Mouse (Mus musculus) midbrain, embryonic 10.5 days (tissue): ENCODE results near the gene Fkbp5. TPM values are rescaled to one million over a fixed set of nuclear protein-coding genes. Genes with fewer than 3 reads are reported as not detected.
"Not testable (repeated sequence)": the region's sequence is repeated elsewhere in the genome, so short reads cannot be mapped to it uniquely, and the experiment has no call there.

ENCODE experiments used
- DNase-seq: peaks from one replicate; pipeline ENCODE4 v3.0.0-alpha.2; 2017; ENCODE audit warnings: low spot score
- H3K27ac ChIP-seq: fragments of 300-500 bp; sonication (generic); replicated peaks from 2 replicates; pipeline ENCODE4 v1.5.1; 2016; ENCODE audit warnings: mild to moderate bottlenecking
- H3K27me3 ChIP-seq: fragments of 300-500 bp; sonication (generic); 2 replicates; pipeline ENCODE4 v1.6.1; 2016; ENCODE audit warnings: low read depth, mild to moderate bottlenecking; ENCODE audit not compliant: poor library complexity, severe bottlenecking
- H3K36me3 ChIP-seq: fragments of 300-500 bp; sonication (generic); 2 replicates; pipeline ENCODE4 v1.6.1; 2016; ENCODE audit warnings: mild to moderate bottlenecking, moderate library complexity
- H3K4me1 ChIP-seq: fragments of 300-500 bp; sonication (generic); 2 replicates; pipeline ENCODE4 v1.6.1; 2016
- H3K4me3 ChIP-seq: fragments of 300-500 bp; sonication (generic); 2 replicates; pipeline ENCODE4 v1.5.1; 2016; ENCODE audit warnings: mild to moderate bottlenecking, moderate library complexity
- H3K9me3 ChIP-seq: fragments of 300-500 bp; sonication (generic); replicated peaks from 2 replicates; pipeline ENCODE4 v1.6.1; 2016; ENCODE audit warnings: mild to moderate bottlenecking
- WGBS: fragments of 180-500 bp; shearing (Covaris S2); methylation state at CpG from one replicate; pipeline ENCODE4 v1.1.7; 2016; 5-methylcytosine and 5-hydroxymethylcytosine counted together
- polyA plus RNA-seq: library from polyadenylated mRNA; unstranded; fragments of >200 nt; fragmentation: Nextera tagmentation; extraction: Ambion mirVana; gene quantifications from 2 replicates; pipeline ENCODE4 v1.2.1, GENCODE M21; 2016

The Fkbp5 gene
- 28.9 and 31.9 TPM in 2 replicates for polyA plus RNA-seq

DNA sequence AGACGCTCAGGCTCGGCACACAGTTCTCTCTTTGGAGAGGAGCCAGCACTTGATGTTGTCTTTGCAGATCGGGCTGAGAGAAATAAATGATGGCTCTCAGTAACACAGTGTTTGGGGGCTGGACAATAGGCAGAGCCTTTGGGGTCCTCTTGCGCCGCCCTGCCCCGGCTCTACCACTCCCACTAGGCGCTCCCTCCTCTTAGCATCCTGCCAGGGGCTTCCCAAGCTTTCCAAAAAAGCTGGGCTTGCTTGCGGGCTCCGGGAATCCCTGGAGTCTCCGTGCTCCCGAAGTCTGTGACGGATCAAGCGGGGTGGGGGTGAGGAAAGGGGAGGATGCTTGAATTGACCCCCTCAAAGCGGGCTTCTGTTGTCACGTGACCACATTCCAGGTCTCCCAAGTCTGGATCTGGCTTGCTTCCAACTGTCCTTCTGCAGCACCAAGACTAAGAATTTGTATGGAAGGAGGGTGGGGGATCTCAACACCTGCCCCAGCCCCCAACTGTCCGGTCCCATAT is at the start of gene Fkbp5:
Fkbp5 (minus strand) TSS at position 87 of the 515 bp plus-strand sequence.
- WGBS, result 4% methylated on average over 16 of the region's 16 CpGs
- Histone ChIP-seq H3K4me1 (peaks cover 60% of the 10 kb centered on the region), H3K4me3 (peak within 1 kb of the TSS; percentile 64), H3K27me3 (peaks cover 82% of the 10 kb centered on the region), H3K27ac (peak within 1 kb of the TSS; percentile 84), H3K36me3 (no peaks in the 10 kb centered on the region), H3K9me3 (peaks cover 8% of the 10 kb centered on the region; the same call in 1 of the 2 replicates)
- DNase-seq, result peak; percentile 45

DNA sequence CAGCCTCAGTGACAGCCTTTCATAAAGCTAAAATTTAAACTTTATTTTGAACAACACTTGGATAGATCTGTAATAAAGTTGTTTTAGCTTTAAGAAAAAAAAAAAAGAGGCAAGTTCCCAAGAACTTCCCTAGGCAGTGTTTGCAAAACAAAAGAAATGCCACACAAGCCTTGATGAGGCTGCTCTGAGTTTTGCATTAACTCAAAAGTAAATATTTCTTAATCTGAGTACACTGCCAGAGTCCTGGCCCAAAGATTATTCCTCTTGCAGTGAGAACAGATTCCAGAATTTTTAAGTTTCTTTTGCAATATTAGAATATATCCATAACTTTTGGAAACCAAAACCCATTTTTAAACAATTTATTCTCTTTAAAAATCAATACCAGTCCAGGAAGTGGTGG is 47.9 kb upstream of the Fkbp5 start:
- no peaks in the 10 kb centered on the region for H3K27me3 ChIP-seq
- 0 out of 2 replicates have a peak, but pooled peaks cover 8% of the 10 kb centered on the region for H3K4me1 ChIP-seq
- no peak overlapping the region for H3K27ac ChIP-seq
- no peak for DNase-seq
- no peak overlapping the region for H3K4me3 ChIP-seq
- H3K36me3 ChIP-seq, result no peaks in the 10 kb centered on the region
- no peaks in the 10 kb centered on the region for H3K9me3 ChIP-seq

DNA sequence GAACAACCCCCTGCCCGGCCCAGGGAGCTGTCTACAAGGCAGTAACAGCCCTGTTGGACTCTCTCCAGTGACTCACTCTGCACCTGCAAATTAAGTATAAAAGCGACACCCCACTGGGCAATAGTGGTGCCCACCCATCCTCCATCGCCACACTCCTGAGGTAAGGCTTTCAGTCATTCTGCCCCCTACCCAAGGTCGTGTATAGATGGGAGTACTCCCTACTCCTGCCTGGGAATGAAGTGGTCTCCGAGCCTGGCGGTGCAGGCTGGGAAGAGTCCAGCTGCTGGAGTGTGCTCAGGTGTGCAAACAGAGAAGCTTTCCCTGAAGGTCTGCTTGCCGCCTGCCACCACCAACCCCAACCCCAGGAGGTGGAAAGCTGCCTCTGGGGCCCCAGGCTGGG is 44.3 kb upstream of the Fkbp5 start:
- Histone ChIP-seq H3K9me3 (no peaks in the 10 kb centered on the region), H3K27me3 (no peaks in the 10 kb centered on the region), H3K36me3 (no peaks in the 10 kb centered on the region), H3K4me3 (no peak overlapping the region), H3K4me1 (peaks cover 13% of the 10 kb centered on the region), H3K27ac (no peak overlapping the region)
- 67% methylated on average over 7 of the region's 7 CpGs for WGBS
- DNase-seq, result no peak

DNA sequence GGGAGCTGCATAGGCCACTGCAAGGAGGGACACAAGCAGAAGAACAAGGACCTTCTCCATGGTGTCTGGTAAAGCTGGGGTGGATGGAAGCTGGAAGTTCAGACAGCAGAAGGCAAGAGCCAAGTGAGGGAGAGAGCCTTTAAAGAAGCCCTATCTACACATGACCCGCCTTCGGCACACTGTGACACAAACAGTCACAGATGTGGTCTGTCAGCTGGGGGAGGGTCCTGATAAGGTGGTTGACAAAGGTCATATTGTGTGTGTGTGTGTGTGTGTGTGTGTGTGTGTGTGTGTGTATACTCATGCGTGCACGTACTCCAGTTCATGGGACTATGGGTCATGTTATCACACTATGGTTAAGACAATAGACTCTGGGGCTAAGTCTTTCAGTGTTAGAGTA is 43.3 kb upstream of the Fkbp5 start, which contains the start of gene Clps:
Clps (minus strand) TSS at position 169 of the 400 bp plus-strand sequence.
- 90% methylated on average over 4 of the region's 4 CpGs for WGBS
- Histone ChIP-seq H3K36me3 (no peaks in the 10 kb centered on the region), H3K4me3 (no peak within 1 kb of the TSS), H3K27ac (no peak within 1 kb of the TSS), H3K27me3 (no peaks in the 10 kb centered on the region), H3K4me1 (peaks cover 23% of the 10 kb centered on the region), H3K9me3 (no peaks in the 10 kb centered on the region)
- no peak for DNase-seq

DNA sequence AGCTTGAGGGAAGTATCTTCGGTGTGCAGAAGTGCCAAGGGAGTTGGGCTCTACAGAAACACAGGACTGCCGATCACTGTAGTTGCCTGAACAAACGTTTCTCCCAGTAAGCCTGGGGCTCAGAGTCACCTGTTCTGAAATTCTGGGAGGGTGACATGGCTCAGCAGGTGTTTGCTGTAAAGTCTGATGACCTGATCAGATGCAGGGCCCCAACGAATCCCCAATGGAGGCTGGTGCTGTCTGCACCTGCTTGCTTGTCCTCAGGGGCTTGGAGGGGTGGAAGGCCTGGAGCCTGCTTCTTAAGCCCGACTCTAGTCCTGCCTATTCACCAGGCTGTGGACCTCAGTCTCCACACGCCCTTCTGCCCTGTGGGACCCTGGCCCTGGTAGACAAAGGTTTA is 40.4 kb upstream of the Fkbp5 start:
- Histone ChIP-seq H3K9me3 (no peaks in the 10 kb centered on the region), H3K27ac (no peak overlapping the region), H3K4me1 (peaks cover 34% of the 10 kb centered on the region), H3K27me3 (no peaks in the 10 kb centered on the region), H3K36me3 (no peaks in the 10 kb centered on the region), H3K4me3 (no peak overlapping the region)
- no peak for DNase-seq
- WGBS, result 81% methylated on average over 6 of the region's 6 CpGs

DNA sequence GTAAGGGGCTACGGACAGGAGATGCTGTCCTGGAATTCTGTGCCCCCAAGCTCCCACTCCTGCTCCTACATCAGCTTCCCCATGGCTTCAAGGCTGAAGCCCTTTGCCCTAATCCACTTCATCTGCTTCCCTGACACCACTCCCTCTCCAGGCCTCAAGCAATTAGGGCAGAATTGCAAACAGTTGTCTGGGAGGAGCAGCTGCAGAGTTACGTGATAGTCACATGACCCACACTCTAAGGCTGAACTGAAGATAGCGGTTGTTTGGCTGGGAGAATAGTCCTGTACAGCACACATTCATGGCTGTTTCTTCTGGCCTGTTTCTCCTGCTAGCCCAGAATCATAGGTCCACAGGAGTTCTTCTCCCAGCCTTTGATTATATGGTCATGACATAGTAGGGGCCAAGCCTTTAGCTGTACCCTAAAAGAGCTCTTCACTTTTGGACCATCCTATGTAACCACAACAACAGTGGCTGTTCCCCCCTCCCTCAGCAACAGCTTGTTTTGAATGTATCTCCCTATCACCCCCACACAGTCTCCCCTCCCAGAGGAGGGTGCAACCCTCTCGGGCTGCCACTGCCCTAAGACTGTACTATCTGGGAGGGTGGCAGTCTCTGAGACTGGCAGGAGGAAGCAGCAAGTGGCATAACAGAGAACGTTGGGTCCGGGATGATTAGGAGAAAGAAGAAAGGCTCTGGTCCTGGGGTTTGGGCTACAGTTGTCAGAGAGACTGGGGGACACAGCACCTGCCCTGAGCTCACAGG is 39.5 kb upstream of the Fkbp5 start:
- Histone ChIP-seq H3K9me3 (no peaks in the 10 kb centered on the region), H3K27ac (0 out of 2 replicates have a peak overlapping the region, but pooled peaks have one; percentile 38), H3K27me3 (no peaks in the 10 kb centered on the region), H3K4me3 (no peak overlapping the region), H3K36me3 (no peaks in the 10 kb centered on the region), H3K4me1 (peaks cover 35% of the 10 kb centered on the region)
- 68% methylated on average over 6 of the region's 6 CpGs for WGBS
- no peak for DNase-seq

DNA sequence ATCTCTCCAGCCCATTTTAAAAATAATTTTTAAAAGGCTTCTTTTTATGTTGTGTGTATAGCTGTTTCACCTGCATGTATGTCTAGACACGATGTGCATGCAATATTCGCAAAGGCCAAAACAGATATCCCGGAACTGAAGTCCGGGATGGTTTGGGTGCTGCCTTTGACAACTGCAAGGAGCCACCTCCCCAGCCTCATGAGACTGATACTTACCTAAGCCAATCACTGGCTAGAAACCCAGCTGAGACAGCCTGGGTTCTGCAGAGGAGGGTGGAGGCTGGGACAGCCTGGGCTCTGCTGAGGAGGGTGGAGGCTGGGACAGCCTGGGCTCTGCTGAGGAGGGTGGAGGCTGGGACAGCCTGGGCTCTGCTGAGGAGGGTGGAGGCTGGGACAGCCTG is 36.7 kb upstream of the Fkbp5 start:
- H3K27me3 ChIP-seq, H3K36me3 ChIP-seq, H3K9me3 ChIP-seq, DNase-seq, H3K27ac ChIP-seq, H3K4me3 ChIP-seq: not testable (repeated sequence)
- WGBS, result 93% methylated on average over 4 of the region's 4 CpGs
- H3K4me1 ChIP-seq, result peaks cover 31% of the 10 kb centered on the region

DNA sequence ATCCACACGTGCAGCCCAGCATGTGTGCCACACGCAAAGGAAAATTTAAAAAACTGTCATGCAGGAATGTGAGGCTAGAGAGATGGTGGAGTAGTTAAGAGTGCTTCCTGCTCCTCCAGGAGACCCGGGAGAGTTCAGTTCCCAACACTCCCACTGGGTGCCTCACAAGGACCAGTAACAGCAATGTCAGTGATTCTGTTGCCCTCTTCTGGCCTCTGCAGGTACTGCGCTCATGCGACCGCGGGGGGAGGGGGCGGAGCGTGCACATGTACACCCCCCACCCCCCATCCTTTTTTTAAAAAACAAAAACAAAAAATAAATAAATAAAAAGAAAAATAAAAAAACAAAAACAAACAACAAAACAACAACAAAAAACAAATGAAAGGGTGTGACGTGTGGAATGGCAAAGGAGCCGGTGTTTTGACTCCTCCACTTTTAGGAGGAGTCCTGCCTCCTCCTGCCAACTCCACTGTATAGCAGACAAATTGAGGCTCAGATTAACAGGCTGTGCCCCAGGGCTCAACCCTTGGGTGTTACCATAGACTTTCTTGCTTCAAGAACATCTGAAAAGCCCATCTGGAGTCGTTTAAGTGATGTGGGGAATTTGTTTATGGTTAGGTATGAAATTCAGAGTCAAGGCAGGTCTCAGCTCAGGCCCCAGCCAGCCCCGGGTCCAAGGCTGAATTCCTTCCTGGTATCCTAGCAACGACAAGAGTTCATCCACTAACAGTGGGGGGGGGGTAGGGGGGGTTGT is 35.9 kb upstream of the Fkbp5 start:
- WGBS, result 8% methylated on average over 14 of the region's 14 CpGs
- 0 out of 2 replicates have a peak overlapping the region, but pooled peaks have one; percentile 11 for H3K4me3 ChIP-seq
- H3K4me1 ChIP-seq, result peaks cover 31% of the 10 kb centered on the region

DNA sequence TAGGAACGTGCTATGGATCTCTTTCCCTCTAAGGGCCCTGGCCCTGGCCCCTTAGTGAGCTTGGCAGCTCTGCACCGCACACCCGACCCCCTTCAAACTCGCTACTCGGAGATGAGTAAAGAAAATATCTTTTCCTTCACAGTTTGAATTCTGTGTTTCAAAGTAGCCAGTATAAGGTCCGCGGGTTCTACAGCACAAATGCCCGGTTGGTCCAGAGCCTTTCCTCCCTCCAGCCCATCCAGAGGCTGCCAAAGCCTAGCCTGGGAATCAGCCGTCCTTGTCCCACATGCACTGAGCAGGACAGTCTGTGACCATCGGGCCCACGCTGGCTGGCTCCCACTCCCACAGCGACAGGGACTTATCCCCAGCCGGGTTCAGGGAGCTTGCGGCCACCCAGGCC is 31.8 kb upstream of the Fkbp5 start, which contains the start of gene Clpsl2:
Clpsl2 (plus strand) TSS at position 301 of the 400 bp plus-strand sequence.
- Histone ChIP-seq H3K36me3 (no peaks in the 10 kb centered on the region), H3K27ac (no peak within 1 kb of the TSS), H3K9me3 (no peaks in the 10 kb centered on the region), H3K27me3 (no peaks in the 10 kb centered on the region), H3K4me3 (no peak within 1 kb of the TSS), H3K4me1 (peaks cover 15% of the 10 kb centered on the region)
- no peak for DNase-seq
- 81% methylated on average over 14 of the region's 14 CpGs for WGBS

More for the DNA sequence above, 35.9 kb upstream of the Fkbp5 start:
- H3K9me3 ChIP-seq, result no peaks in the 10 kb centered on the region
- H3K36me3 ChIP-seq, result no peaks in the 10 kb centered on the region
- peak; percentile 75 for DNase-seq
- H3K27me3 ChIP-seq, result no peaks in the 10 kb centered on the region
- no peak overlapping the region for H3K27ac ChIP-seq

DNA sequence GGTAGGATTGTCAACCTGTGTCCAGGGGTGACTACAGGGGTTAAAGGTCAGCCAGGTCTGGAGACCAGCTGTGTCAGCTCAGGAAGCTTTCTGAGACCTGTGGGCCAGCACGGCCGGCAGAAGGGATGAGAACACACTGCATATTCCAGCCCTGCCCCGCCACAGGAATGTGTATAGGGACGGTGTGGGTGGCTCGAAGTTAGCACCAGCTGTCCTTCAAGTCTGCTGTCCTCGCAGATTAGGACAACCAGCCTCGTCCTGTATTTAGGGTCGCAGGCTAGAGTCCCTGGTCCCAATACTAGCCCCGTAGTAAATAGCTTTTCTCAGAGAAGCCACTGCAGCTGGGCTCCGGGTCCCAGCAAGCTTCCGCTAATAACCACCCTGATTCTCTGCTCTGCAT is 31.2 kb upstream of the Fkbp5 start:
- DNase-seq, result no peak
- Histone ChIP-seq H3K36me3 (no peaks in the 10 kb centered on the region), H3K27ac (no peak overlapping the region), H3K27me3 (no peaks in the 10 kb centered on the region), H3K9me3 (no peaks in the 10 kb centered on the region), H3K4me3 (no peak overlapping the region), H3K4me1 (peaks cover 12% of the 10 kb centered on the region)
- 71% methylated on average over 11 of the region's 11 CpGs for WGBS

DNA sequence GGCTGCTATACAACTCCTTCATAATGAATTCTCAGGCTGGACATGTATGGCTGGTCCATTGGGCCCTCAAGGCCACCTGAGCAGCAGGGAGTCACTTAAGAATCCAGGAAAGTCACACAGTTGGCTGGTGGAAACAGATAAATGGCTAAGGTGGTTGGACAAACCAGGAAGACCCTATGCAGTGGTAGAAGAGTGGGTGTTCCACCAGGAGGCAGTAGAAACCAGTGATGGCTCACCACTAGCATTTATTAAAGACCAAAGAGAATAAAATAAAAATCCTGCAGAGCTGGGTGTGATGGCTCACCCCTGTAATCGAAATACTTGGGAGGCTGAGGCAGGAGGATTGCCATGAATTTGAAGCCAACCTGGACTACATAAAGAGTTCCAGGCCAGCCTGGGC is 29.6 kb upstream of the Fkbp5 start:
- Histone ChIP-seq H3K27me3 (no peaks in the 10 kb centered on the region), H3K36me3 (no peaks in the 10 kb centered on the region), H3K4me3 (no peak overlapping the region), H3K9me3 (peaks cover 2% of the 10 kb centered on the region), H3K27ac (no peak overlapping the region), H3K4me1 (no peaks in the 10 kb centered on the region)
- DNase-seq, result no peak
- WGBS, result 95% methylated on average over 1 of the region's 1 CpGs

DNA sequence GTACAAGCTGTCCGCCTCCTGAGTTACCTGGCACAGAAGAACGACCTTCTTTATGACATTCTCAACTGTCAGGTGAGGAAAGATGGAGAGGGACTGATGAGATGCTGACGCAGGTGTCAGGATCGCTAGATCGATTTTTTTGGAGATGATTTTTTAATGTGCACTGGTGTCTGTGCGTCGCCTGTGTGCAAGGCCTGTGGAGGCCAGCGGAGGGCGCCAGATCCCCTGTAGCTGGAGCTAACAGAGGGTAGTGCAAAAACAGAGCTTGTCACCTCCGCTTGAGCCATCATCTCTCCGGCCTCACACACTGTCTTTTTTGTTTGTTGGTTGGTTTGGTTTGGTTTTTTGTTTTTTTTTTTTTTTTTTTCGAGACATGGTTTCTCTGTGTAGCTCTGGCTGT is 20.6 kb upstream of the Fkbp5 start:
- peaks cover 27% of the 10 kb centered on the region for H3K9me3 ChIP-seq
- no peak for DNase-seq
- 50% methylated on average over 12 of the region's 12 CpGs for WGBS
- H3K36me3 ChIP-seq, result no peaks in the 10 kb centered on the region
- H3K27me3 ChIP-seq, result no peaks in the 10 kb centered on the region
- no peak overlapping the region for H3K4me3 ChIP-seq
- no peak overlapping the region for H3K27ac ChIP-seq
- no peaks in the 10 kb centered on the region for H3K4me1 ChIP-seq

DNA sequence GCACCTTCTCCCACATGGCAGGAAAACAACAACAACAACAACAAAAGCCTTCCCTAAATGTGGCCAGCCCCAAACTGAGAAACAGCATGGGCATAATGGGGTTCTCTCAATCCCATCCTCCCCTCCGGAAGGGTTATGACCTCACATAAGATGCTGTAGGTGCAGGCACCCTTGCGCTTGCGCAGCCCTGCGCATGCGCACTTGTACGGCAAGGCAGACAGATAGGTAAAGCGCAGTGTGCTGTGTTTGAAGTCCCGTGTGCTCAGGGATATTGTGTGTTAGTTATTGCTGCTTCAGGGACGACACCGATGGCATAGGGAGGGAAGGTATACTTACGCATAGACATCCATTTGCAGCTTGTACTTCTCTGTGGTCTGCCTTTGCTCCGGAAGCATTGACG is 16.0 kb upstream of the Fkbp5 start:
- peaks cover 17% of the 10 kb centered on the region for H3K27me3 ChIP-seq
- DNase-seq, result no peak
- no peaks in the 10 kb centered on the region for H3K36me3 ChIP-seq
- 92% methylated on average over 13 of the region's 13 CpGs for WGBS
- H3K4me3 ChIP-seq, result no peak overlapping the region
- peaks cover 9% of the 10 kb centered on the region for H3K4me1 ChIP-seq
- H3K9me3 ChIP-seq, result no peaks in the 10 kb centered on the region
- no peak overlapping the region for H3K27ac ChIP-seq
